Mouse (Mus musculus): Measurements from ENCODE around the gene Arhgap15. TPM values are rescaled to one million over a fixed set of nuclear protein-coding genes. Genes with fewer than 3 reads are reported as not detected.

The Arhgap15 gene
- polyA plus RNA-seq, 1 experiment from 2014 or later: 1.4 TPM

DNA sequence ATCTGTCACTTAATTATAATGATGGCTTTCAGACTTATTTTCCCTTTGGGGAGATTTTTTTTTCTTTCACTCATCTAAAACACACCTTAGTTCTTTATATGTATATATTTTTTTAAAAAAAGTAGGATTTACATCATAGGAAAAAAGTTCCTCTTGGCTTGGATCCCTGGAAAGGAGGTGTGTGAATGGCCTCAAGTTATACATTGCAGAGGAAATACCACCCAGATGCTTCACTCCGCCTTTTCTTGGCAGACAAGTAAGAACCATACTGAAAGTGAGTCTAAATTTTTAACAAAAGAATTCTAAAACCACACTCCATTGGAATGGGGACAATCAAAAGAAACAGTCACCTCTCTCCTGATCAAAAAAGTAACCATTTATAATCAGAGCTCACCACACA lies 560.9 kb downstream of the Arhgap15 start:
- no peak for ATAC-seq (replicated peaks; ENCODE audit: insufficient number of reproducible peaks, insufficient read depth, low FRiP score, low read depth)

DNA sequence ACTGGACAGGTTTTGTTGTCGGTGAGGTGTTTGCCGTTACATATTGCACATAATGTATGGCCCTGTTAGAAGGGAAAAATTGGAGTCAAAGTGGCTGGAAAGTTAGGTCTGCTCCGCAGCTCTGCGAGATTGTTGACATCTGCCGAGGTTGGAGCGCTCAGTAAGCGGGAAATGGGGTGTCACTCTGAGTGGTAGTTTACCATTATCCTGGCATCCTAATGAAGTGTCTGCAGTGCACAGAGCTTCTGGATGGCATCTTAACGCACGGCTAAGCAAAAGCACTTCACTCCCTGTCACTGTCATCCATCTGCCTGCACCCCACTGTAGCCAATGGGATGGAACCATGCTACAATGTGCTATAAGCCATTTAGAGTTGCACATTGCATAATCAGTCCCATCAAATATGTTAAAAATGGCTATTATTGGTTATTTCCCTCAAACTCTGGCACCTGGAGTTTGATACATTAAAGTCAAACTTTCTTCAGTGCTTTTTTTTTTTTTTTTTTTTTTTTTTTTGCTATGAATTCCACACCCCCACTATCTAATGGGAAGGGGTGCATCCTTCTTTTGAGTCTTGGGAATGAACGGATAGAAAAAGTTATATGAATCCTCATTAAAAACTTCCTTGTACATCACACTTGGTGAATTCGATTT lies 561.6 kb downstream of the Arhgap15 start:
- no peaks in the 10 kb centered on the region for H3K27me3 ChIP-seq
- H3K4me3 ChIP-seq: no peak overlapping the region
- no peak overlapping the region for H3K9ac ChIP-seq
- H3K27ac ChIP-seq: no peak overlapping the region
- no peak overlapping the region for H3K4me2 ChIP-seq
- H3K4me1 ChIP-seq (replicated peaks): 0 out of 2 replicates have a peak, but pooled peaks cover 2% of the 10 kb centered on the region
- ATAC-seq (replicated peaks; ENCODE audit: insufficient number of reproducible peaks, insufficient read depth, low FRiP score, low read depth): no peak
- H3K9me3 ChIP-seq (replicated peaks): no peaks in the 10 kb centered on the region
- WGBS: 83% methylated on average over 11 of the region's 11 CpGs
- no peaks in the 10 kb centered on the region for H3K36me3 ChIP-seq

More for the DNA sequence above, 560.9 kb downstream of the Arhgap15 start:
- WGBS: 76% methylated on average over 1 of the region's 1 CpGs
- Histone ChIP-seq H3K9me3 (replicated peaks) (no peaks in the 10 kb centered on the region), H3K4me1 (replicated peaks) (0 out of 2 replicates have a peak, but pooled peaks cover 2% of the 10 kb centered on the region), H3K4me2 (no peak overlapping the region), H3K9ac (no peak overlapping the region), H3K36me3 (no peaks in the 10 kb centered on the region), H3K4me3 (no peak overlapping the region), H3K27me3 (no peaks in the 10 kb centered on the region), H3K27ac (no peak overlapping the region)

DNA sequence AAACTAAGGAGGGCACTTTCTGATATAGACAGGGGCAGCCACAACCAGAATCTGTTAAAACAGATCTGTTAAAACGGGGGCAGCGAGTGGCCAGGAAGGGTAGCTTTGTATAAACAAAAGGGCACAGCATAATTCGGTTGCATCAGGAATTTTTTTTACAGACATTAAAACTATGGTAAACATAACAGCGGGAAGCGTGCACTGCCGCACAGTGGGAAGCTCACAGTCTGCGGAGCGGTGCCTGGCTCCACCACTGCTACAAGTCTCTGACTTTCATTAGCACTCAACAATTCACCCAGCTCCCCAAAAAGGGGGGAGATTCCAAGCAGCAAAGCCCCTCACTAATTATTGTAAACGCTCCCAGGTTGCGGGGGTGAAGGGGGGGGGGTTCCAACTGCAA lies 562.6 kb downstream of the Arhgap15 start:
- 0 out of 2 replicates have a peak, but pooled peaks cover 2% of the 10 kb centered on the region for H3K4me1 ChIP-seq (replicated peaks)
- no peak for ATAC-seq (replicated peaks; ENCODE audit: insufficient number of reproducible peaks, insufficient read depth, low FRiP score, low read depth)
- H3K4me3 ChIP-seq: peak overlapping the region; percentile 19
- H3K4me2 ChIP-seq: peak overlapping the region; percentile 44
- H3K9me3 ChIP-seq (replicated peaks): no peaks in the 10 kb centered on the region
- 29% methylated on average over 10 of the region's 10 CpGs for WGBS
- H3K9ac ChIP-seq: no peak overlapping the region
- H3K36me3 ChIP-seq: no peaks in the 10 kb centered on the region
- no peak overlapping the region for H3K27ac ChIP-seq
- H3K27me3 ChIP-seq: no peaks in the 10 kb centered on the region

DNA sequence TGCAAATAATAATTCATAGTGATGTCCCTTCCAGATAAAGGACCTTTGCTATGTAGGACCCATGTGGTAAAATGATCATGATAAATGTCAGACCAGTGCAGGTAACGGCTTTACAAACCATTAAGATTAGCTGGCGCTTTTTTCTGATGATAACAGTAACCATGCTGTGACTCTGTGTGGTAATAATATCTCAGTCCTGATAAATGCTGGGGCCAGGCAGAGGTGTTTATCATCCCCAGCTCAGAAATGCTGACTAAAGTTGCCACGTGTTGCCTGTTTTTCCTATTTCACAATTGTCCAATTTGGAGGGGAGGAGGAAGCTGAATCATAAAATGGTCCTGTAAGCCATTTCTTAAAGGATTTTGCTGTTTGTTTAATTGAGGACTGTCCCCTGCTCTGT lies 564.9 kb downstream of the Arhgap15 start:
- H3K4me2 ChIP-seq: no peak overlapping the region
- no peak overlapping the region for H3K27ac ChIP-seq
- H3K4me3 ChIP-seq: no peak overlapping the region
- 0 out of 2 replicates have a peak, but pooled peaks cover 2% of the 10 kb centered on the region for H3K4me1 ChIP-seq (replicated peaks)
- H3K36me3 ChIP-seq: no peaks in the 10 kb centered on the region
- 27% methylated on average over 3 of the region's 3 CpGs for WGBS
- no peaks in the 10 kb centered on the region for H3K9me3 ChIP-seq (replicated peaks)
- ATAC-seq (replicated peaks; ENCODE audit: insufficient number of reproducible peaks, insufficient read depth, low FRiP score, low read depth): no peak
- no peaks in the 10 kb centered on the region for H3K27me3 ChIP-seq
- no peak overlapping the region for H3K9ac ChIP-seq

DNA sequence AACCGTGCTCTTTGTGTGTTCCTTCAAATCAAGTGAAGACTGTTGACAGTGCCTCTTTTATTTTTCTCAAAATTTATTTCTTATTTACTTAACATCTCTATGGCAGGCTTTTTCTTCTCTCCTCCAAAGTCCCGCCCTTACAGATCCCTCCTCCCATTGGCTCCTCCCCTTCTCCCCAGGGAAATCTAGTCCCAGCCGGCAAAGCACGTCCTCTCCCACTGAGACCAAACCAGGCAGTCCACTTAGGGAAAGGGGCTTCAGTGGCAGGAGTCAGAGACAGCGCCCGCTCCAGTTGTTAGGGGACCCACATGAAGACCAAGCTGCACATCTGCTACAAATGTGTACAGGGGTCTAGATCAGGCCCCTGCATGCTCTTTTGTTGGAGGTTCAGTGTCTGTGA lies 569.8 kb downstream of the Arhgap15 start:
- H3K36me3 ChIP-seq: no peaks in the 10 kb centered on the region
- ATAC-seq (replicated peaks; ENCODE audit: insufficient number of reproducible peaks, insufficient read depth, low FRiP score, low read depth): no peak
- H3K27ac ChIP-seq: no peak overlapping the region
- no peaks in the 10 kb centered on the region for H3K27me3 ChIP-seq
- 59% methylated on average over 6 of the region's 6 CpGs for WGBS
- H3K4me1 ChIP-seq (replicated peaks): no peaks in the 10 kb centered on the region
- H3K4me2 ChIP-seq: no peak overlapping the region
- H3K9me3 ChIP-seq (replicated peaks): no peaks in the 10 kb centered on the region
- H3K4me3 ChIP-seq: no peak overlapping the region
- H3K9ac ChIP-seq: no peak overlapping the region

DNA sequence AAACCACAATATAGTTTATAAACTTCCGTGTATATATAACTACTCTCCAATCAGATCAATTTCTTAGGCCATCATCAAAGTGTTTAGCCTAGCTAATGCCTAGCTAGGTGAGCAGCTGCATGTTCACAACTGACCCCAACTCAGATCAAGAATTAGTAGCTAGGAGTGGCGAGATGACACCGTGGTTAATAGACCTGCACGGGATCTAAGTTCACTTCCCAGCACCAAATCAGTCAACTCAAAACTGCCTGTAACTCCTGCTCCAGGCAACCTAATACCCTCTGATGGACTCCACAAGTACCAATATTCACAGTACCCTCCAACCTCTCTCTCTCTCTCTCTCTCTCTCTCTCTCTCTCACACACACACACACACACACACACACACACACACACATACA lies 570.9 kb downstream of the Arhgap15 start:
- Histone ChIP-seq H3K9me3 (replicated peaks) (no peaks in the 10 kb centered on the region), H3K36me3 (no peaks in the 10 kb centered on the region), H3K27ac (no peak overlapping the region), H3K4me1 (replicated peaks) (no peaks in the 10 kb centered on the region), H3K27me3 (no peaks in the 10 kb centered on the region), H3K9ac (no peak overlapping the region), H3K4me2 (no peak overlapping the region), H3K4me3 (no peak overlapping the region)
- 90% methylated on average over 4 of the region's 4 CpGs for WGBS
- no peak for ATAC-seq (replicated peaks; ENCODE audit: insufficient number of reproducible peaks, insufficient read depth, low FRiP score, low read depth)

DNA sequence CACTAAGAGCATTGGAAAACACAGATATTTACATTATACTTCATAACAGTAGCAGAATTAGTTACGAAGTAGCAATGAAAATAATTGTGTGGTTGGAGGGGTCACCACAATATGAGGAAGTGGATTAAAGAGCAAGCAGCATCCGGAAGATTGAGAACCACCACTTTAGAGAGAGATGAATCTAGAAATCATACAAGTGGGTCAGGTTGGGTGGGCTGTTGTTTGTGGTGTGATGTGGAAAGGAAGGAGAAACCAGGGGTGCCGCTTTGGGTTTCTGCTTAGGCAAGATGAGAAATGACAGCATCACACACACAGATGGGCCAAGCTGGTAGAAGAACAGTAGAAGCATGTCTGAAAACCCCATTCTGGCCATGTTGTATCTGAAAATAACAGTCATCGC lies 575.2 kb downstream of the Arhgap15 start:
- Histone ChIP-seq H3K27ac (no peak overlapping the region), H3K4me3 (no peak overlapping the region), H3K27me3 (no peaks in the 10 kb centered on the region), H3K9me3 (replicated peaks) (no peaks in the 10 kb centered on the region), H3K9ac (no peak overlapping the region), H3K4me1 (replicated peaks) (no peaks in the 10 kb centered on the region), H3K36me3 (no peaks in the 10 kb centered on the region), H3K4me2 (no peak overlapping the region)
- no peak for ATAC-seq (replicated peaks; ENCODE audit: insufficient number of reproducible peaks, insufficient read depth, low FRiP score, low read depth)
- WGBS: 87% methylated on average over 4 of the region's 4 CpGs

DNA sequence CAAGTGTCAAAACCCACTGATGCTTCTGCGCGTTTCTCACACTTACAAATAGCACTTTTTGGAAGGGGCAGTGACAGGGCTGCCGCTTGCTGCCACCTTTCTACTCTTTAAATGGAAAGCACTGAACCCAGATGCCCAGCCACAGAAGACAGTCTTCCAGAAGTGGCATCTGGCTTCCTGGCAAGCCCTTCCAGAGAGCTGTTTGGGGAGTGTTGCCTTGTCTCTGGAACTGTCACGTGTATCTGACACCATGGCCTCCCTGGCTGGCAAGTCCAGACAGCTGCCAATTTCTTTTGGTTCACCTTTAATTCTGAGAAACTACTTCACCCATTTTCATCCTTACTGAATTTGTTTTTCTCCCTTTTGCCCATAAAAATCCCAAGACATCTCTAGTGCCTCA lies 584.7 kb downstream of the Arhgap15 start:
- H3K27ac ChIP-seq: no peak overlapping the region
- H3K4me2 ChIP-seq: no peak overlapping the region
- 67% methylated on average over 4 of the region's 4 CpGs for WGBS
- H3K36me3 ChIP-seq: no peaks in the 10 kb centered on the region
- no peaks in the 10 kb centered on the region for H3K4me1 ChIP-seq (replicated peaks)
- no peak overlapping the region for H3K4me3 ChIP-seq
- no peak overlapping the region for H3K9ac ChIP-seq
- no peaks in the 10 kb centered on the region for H3K9me3 ChIP-seq (replicated peaks)
- no peaks in the 10 kb centered on the region for H3K27me3 ChIP-seq
- ATAC-seq (replicated peaks; ENCODE audit: insufficient number of reproducible peaks, insufficient read depth, low FRiP score, low read depth): no peak

DNA sequence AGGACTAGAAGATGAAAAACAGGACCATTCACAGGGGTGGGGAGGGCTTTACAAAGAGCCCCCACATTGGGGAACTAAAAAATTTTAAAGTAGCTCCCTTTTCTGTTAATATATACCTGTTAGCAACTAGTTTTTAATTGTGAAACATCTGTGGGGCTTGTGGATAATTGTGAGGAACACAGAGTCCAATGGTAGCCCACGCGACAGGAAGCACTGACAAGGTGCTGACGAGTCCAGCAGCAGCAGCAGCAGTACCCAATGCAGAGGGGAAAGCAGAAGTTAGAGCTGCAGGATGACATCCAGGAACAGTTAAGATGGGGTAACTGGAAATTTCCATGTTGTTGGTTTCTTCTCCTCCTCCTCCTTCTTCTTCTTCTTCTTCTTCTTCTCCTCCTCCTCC lies 585.4 kb downstream of the Arhgap15 start:
- no peaks in the 10 kb centered on the region for H3K9me3 ChIP-seq (replicated peaks)

DNA sequence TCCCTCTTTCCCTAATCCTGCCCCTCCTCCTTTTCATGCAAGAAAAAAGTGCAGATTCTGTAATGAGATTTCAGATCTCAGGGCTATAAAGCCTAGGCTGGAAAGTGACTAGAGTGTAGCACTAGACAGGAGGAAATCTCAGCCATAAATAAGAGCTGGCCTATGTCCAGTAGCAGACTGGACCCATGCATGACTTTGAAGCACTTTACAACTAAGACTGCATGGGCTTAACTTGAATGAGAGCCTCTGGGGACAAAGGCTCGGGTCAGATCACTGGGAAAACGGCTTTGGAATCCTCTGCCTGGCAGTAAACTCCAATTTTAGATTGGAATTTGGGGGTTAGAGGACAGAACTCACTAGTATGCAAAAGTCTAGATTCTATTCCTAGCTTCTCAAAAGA lies 585.9 kb downstream of the Arhgap15 start:
- no peak overlapping the region for H3K27ac ChIP-seq
- 32% methylated on average over 2 of the region's 2 CpGs for WGBS
- H3K4me3 ChIP-seq: no peak overlapping the region
- H3K9me3 ChIP-seq (replicated peaks): no peaks in the 10 kb centered on the region
- H3K9ac ChIP-seq: no peak overlapping the region
- H3K27me3 ChIP-seq: no peaks in the 10 kb centered on the region
- H3K4me2 ChIP-seq: no peak overlapping the region
- no peaks in the 10 kb centered on the region for H3K4me1 ChIP-seq (replicated peaks)
- no peaks in the 10 kb centered on the region for H3K36me3 ChIP-seq
- ATAC-seq (replicated peaks; ENCODE audit: insufficient number of reproducible peaks, insufficient read depth, low FRiP score, low read depth): no peak

More for the DNA sequence above, 585.4 kb downstream of the Arhgap15 start:
- H3K36me3 ChIP-seq: no peaks in the 10 kb centered on the region
- H3K27ac ChIP-seq: no peak overlapping the region
- H3K27me3 ChIP-seq: no peaks in the 10 kb centered on the region
- no peak overlapping the region for H3K4me3 ChIP-seq
- no peak overlapping the region for H3K9ac ChIP-seq
- no peaks in the 10 kb centered on the region for H3K4me1 ChIP-seq (replicated peaks)
- ATAC-seq (replicated peaks; ENCODE audit: insufficient number of reproducible peaks, insufficient read depth, low FRiP score, low read depth): no peak
- no peak overlapping the region for H3K4me2 ChIP-seq
- WGBS: 37% methylated on average over 3 of the region's 3 CpGs

DNA sequence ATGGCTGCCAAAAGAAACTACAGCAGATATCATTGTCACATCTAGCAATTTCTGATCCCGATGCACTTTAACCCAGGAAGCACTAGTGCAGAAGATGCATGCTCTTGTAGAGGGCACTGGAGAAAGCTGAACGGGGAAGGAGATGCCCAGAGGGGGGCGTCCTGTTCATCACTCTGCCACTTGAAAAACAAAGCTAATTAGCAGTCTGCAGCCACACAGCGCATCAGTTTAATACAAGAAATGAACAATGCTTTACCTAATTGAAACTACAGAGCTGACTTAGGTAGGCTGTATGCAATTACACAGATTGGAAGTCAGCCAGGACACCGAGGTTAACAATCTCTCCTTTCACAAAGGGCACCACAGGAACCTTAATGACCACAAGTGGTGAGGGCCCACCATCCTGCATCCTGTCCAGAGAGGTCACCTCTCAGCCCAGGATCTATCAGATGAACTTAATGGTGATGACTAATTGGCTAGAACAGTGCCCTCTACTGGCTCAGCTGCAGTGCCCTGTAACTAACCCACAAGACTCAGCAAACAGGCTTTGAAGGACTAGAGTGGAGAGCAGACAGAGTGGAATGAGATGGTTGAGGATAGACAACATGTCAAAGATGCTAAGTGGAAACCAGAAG lies 588.2 kb downstream of the Arhgap15 start:
- Histone ChIP-seq H3K27me3 (no peaks in the 10 kb centered on the region), H3K27ac (no peak overlapping the region), H3K9me3 (replicated peaks) (no peaks in the 10 kb centered on the region), H3K4me3 (no peak overlapping the region), H3K9ac (no peak overlapping the region), H3K4me2 (no peak overlapping the region), H3K4me1 (replicated peaks) (no peaks in the 10 kb centered on the region), H3K36me3 (no peaks in the 10 kb centered on the region)
- 76% methylated on average over 5 of the region's 5 CpGs for WGBS
- no peak for ATAC-seq (replicated peaks; ENCODE audit: insufficient number of reproducible peaks, insufficient read depth, low FRiP score, low read depth)

DNA sequence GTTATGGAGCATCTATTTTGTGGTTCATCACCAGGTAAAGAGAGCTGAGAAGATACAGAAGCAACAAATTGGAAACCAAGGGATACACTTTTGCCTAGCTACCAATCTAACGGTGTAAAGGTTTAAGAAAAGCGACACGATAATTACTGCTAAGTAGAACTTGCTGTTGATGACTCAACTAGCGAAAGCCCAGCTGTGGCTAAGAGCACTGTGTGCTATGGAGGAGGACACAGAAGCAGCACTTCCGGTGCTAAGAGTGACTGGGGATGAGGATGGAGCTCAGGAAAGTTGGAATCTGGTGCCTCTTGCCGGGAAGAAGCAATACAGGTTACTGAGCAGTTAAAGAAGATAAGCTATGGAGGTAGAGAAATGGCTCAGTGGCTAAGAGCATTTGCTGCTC lies 589.8 kb downstream of the Arhgap15 start:
- Histone ChIP-seq H3K4me2 (no peak overlapping the region), H3K27ac (no peak overlapping the region), H3K36me3 (no peaks in the 10 kb centered on the region), H3K9me3 (replicated peaks) (no peaks in the 10 kb centered on the region), H3K4me1 (replicated peaks) (no peaks in the 10 kb centered on the region), H3K27me3 (no peaks in the 10 kb centered on the region), H3K4me3 (no peak overlapping the region), H3K9ac (no peak overlapping the region)
- 84% methylated on average over 6 of the region's 6 CpGs for WGBS
- ATAC-seq (replicated peaks; ENCODE audit: insufficient number of reproducible peaks, insufficient read depth, low FRiP score, low read depth): no peak

Measured in heart, embryonic 15.5 days (tissue).